Mouse (Mus musculus) MEL (cell line): ENCODE results near the gene Fkbp5.

Source experiments
- CTCF ChIP-seq, 3 experiments: IDR thresholded peaks in 2 of 3; conservative IDR thresholded peaks in 1 of 3; 2 replicates each; pipeline ENCODE4 v1.5.1; 2011 to 2012; ENCODE audit warnings: low read length in 3 of 3, low read depth in 2 of 3, mild to moderate bottlenecking in 2 of 3, improper control_type of control experiment in 1 of 3, inconsistent platforms in 1 of 3, mixed read lengths in 1 of 3, moderate library complexity in 1 of 3; ENCODE audit not compliant: control insufficient read depth in 1 of 3, insufficient read depth in 1 of 3, poor library complexity in 1 of 3, severe bottlenecking in 1 of 3
- EP300 ChIP-seq, 2 experiments: IDR thresholded peaks; 2 replicates each; pipeline ENCODE4 v1.6.1; 2011; ENCODE audit warnings: improper control_type of control experiment in 2 of 2, low read length in 2 of 2, low read depth in 1 of 2, mild to moderate bottlenecking in 1 of 2
- GATA1 ChIP-seq: IDR thresholded peaks from 2 replicates; pipeline ENCODE4 v1.6.1; 2011; ENCODE audit warnings: low read depth, low read length, improper control_type of control experiment
- POLR2A ChIP-seq, 2 experiments: IDR thresholded peaks; 2 replicates each; pipeline ENCODE4 v1.6.1; 2011 to 2012; ENCODE audit warnings: low read length in 2 of 2, mild to moderate bottlenecking in 2 of 2, control low read depth in 1 of 2, improper control_type of control experiment in 1 of 2, low read depth in 1 of 2, moderate library complexity in 1 of 2; ENCODE audit not compliant: control insufficient read depth in 1 of 2, insufficient read depth in 1 of 2, poor library complexity in 1 of 2
- UBTF ChIP-seq: IDR thresholded peaks from 2 replicates; pipeline ENCODE4 v1.6.1; 2012; ENCODE audit warnings: low read depth, mild to moderate bottlenecking, inconsistent platforms, low read length, improper control_type of control experiment, moderate library complexity, borderline replicate concordance; ENCODE audit not compliant: insufficient read depth
- USF2 ChIP-seq, 2 experiments: IDR thresholded peaks; 2 replicates each; pipeline ENCODE4 v1.6.1; 2011 to 2012; ENCODE audit warnings: improper control_type of control experiment in 2 of 2, low read length in 2 of 2, borderline replicate concordance in 1 of 2, inconsistent platforms in 1 of 2, low read depth in 1 of 2, mild to moderate bottlenecking in 1 of 2; ENCODE audit not compliant: insufficient read depth in 1 of 2

- TF ChIP-seq POLR2A (IDR thresholded peaks at IDR 0.05; ENCODE audit: control insufficient read depth in 1 of 2, insufficient read depth in 1 of 2, low read depth in 1 of 2, low read length in 2 of 2, poor library complexity in 1 of 2) (no peak), USF2 (IDR thresholded peaks at IDR 0.05; ENCODE audit: borderline replicate concordance in 1 of 2, insufficient read depth in 1 of 2, low read depth in 1 of 2, low read length in 2 of 2) (no peak), EP300 (IDR thresholded peaks at IDR 0.05; ENCODE audit: low read depth in 1 of 2, low read length in 2 of 2) (no peak), CTCF (IDR thresholded peaks at IDR 0.05 in 2 of 3, conservative IDR thresholded peaks at IDR 0.05 in 1 of 3; ENCODE audit: control insufficient read depth in 1 of 3, insufficient read depth in 1 of 3, low read depth in 2 of 3, low read length in 3 of 3, poor library complexity in 1 of 3, severe bottlenecking in 1 of 3) (no peak), UBTF (no peak), GATA1 (no peak)
Measured at GRCm38 (mm10) chr17:28451487-28451886, 65.8 kb downstream of the Fkbp5 start.
